ENCODE assay signal across 21 mouse cellular contexts in the genomic region with DNA sequence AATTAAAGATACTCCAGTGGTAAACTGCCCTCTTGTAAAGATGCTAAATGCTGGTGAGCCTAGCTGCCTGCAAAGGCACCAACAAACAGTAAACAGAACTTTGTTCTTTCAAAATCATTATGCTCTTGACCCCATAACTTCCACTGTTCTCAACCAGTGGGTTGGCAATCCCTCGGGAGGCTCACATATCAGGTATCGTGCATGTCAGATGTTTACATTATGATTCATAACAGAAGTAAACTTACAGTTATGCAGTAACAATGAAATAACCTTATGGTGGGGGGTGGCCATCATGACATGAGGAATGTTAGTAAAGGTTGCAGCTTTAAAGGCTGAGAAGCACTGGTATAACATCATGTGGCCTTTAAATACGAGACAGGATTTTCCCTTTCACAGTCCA. TPM values are rescaled to one million over a fixed set of nuclear protein-coding genes. Genes with fewer than 3 reads are reported as not detected.
DNase-seq lines count a peak whose midpoint lies in the region; ATAC-seq and TF ChIP-seq lines count a peak whose summit lies in the region.
"Had no signal": no experiment of that assay in that cellular context is flagged by ENCODE, and none has a peak within 500 bp of the region (broad histone marks: within the 10 kb centered on the region; RNA-seq: fewer than 3 reads in every experiment).

No protein-coding gene starts in this region.

- no peaks in the 10 kb centered on the region for H3K79me3 ChIP-seq in C2C12 (ENCODE audit: low read depth)

- no peak overlapping the region for H3K27ac ChIP-seq in stomach, embryonic 15.5 days
- no peak overlapping the region for H3K27ac ChIP-seq in stomach, postnatal 0 days (replicated peaks)
- no peak overlapping the region for H3K27ac ChIP-seq in forebrain, embryonic 15.5 days (replicated peaks)
- H3K27ac ChIP-seq: embryonic facial prominence, embryonic 10.5 days; embryonic facial prominence, embryonic 12.5 days; forebrain, embryonic 13.5 days had no signal

- ATAC-seq in stomach, embryonic 15.5 days (ENCODE audit: insufficient read depth, low FRiP score, low read depth), result peak; percentile 43; the same call in 1 of the 2 replicates
- ATAC-seq in stomach, postnatal 0 days (ENCODE audit: low FRiP score, low TSS enrichment), result no peak
- no peak for ATAC-seq in forebrain, embryonic 15.5 days (replicated peaks)
- ATAC-seq in megakaryocyte-erythroid progenitor cell, adult 5-6 weeks (replicated peaks; ENCODE audit: low FRiP score, low TSS enrichment, poor library complexity, severe bottlenecking), result no peak
- ATAC-seq: activated CD4-positive, CD25-positive, alpha-beta regulatory T cell, adult 4 months; forebrain, embryonic 13.5 days; forebrain, embryonic 16.5 days; Patski had no signal

- H3ac ChIP-seq in C2C12 (ENCODE audit: control insufficient read depth, insufficient read length, low read depth), result peak overlapping the region; percentile 23
- H3ac ChIP-seq in myocyte (ENCODE audit: control insufficient read depth, insufficient read length), result no peak overlapping the region

- TF ChIP-seq EP300 in stomach, postnatal 0 days (optimal IDR thresholded peaks at IDR 0.05), result no peak

- DNase-seq in stomach, postnatal 0 days (ENCODE audit: low spot score), result no peak
- DNase-seq: adrenal gland, adult 8-10 months; adrenal gland, postnatal 14 days; adrenal gland, postnatal 36 days; B cell, adult 2 months; cerebellum, adult 11-12 months; cerebellum, adult 2 months; cerebellum, adult 9-10 months; cerebellum, postnatal 10 days; cerebellum, postnatal 25 days had no signal

- TF ChIP-seq POLR2A in myocyte (IDR thresholded peaks at IDR 0.05; ENCODE audit: insufficient read length, low read depth), result no peak

- H3K36me3 ChIP-seq in stomach, embryonic 15.5 days, result peaks cover 18% of the 10 kb centered on the region
- peaks cover 2% of the 10 kb centered on the region; the same call in 1 of the 2 replicates for H3K36me3 ChIP-seq in stomach, postnatal 0 days (ENCODE audit: control insufficient read depth, insufficient read depth, low read length)
- H3K36me3 ChIP-seq in C2C12 (ENCODE audit: control insufficient read depth, insufficient read depth) (peaks cover 69% of the 10 kb centered on the region), myocyte (ENCODE audit: control insufficient read depth, insufficient read depth) (peaks cover 25% of the 10 kb centered on the region)
- peaks cover 36% of the 10 kb centered on the region for H3K36me3 ChIP-seq in forebrain, embryonic 15.5 days

- H3K4me2 ChIP-seq in stomach, embryonic 15.5 days, result no peak overlapping the region
- H3K4me2 ChIP-seq in stomach, postnatal 0 days (replicated peaks; ENCODE audit: low read depth), result no peak overlapping the region
- H3K4me2 ChIP-seq in myocyte (ENCODE audit: low read depth), result peak overlapping the region; percentile 60
- no peak overlapping the region for H3K4me2 ChIP-seq in forebrain, embryonic 15.5 days (replicated peaks)
- H3K4me2 ChIP-seq: embryonic facial prominence, embryonic 12.5 days; forebrain, embryonic 13.5 days had no signal

- H3K9me3 ChIP-seq in stomach, embryonic 15.5 days, result no peaks in the 10 kb centered on the region
- no peaks in the 10 kb centered on the region for H3K9me3 ChIP-seq in stomach, postnatal 0 days (ENCODE audit: control insufficient read depth, low read length)
- no peaks in the 10 kb centered on the region for H3K9me3 ChIP-seq in forebrain, embryonic 15.5 days
- H3K9me3 ChIP-seq: embryonic facial prominence, embryonic 10.5 days; embryonic facial prominence, embryonic 12.5 days; forebrain, embryonic 13.5 days had no signal

- no peak overlapping the region for H3K4me3 ChIP-seq in stomach, embryonic 15.5 days (replicated peaks)
- H3K4me3 ChIP-seq in stomach, postnatal 0 days (ENCODE audit: low read depth, low read length), result no peak overlapping the region
- H3K4me3 ChIP-seq in C2C12 (ENCODE audit: insufficient read depth, poor library complexity, severe bottlenecking) (no peak overlapping the region), myocyte (no peak overlapping the region)
- no peak overlapping the region for H3K4me3 ChIP-seq in forebrain, embryonic 15.5 days
- H3K4me3 ChIP-seq: embryonic facial prominence, embryonic 10.5 days; embryonic facial prominence, embryonic 12.5 days; forebrain, embryonic 13.5 days had no signal

- no peaks in the 10 kb centered on the region for H3K79me2 ChIP-seq in C2C12 (ENCODE audit: control insufficient read depth, insufficient read depth)
- no peaks in the 10 kb centered on the region for H3K79me2 ChIP-seq in myocyte (ENCODE audit: control insufficient read depth, insufficient read depth)

- WGBS in stomach, embryonic 15.5 days, result 41% methylated on average over 3 of the region's 3 CpGs
- 29% methylated on average over 3 of the region's 3 CpGs for WGBS in stomach, postnatal 0 days
- 91% methylated on average over 3 of the region's 3 CpGs for WGBS in forebrain, embryonic 15.5 days

- no peak for TF ChIP-seq CTCF in stomach, postnatal 0 days (IDR thresholded peaks at IDR 0.05; ENCODE audit: low read depth)
- TF ChIP-seq CTCF in C2C12 (IDR thresholded peaks at IDR 0.05; ENCODE audit: control insufficient read depth, insufficient read depth, insufficient read length), result no peak

- H3K27me3 ChIP-seq in stomach, embryonic 15.5 days (replicated peaks), result no peaks in the 10 kb centered on the region
- H3K27me3 ChIP-seq in stomach, postnatal 0 days (ENCODE audit: control insufficient read depth, insufficient read depth, low read length), result no peaks in the 10 kb centered on the region
- H3K27me3 ChIP-seq in C2C12 (ENCODE audit: control insufficient read depth, insufficient read depth, insufficient read length), result no peaks in the 10 kb centered on the region
- no peaks in the 10 kb centered on the region for H3K27me3 ChIP-seq in myocyte (ENCODE audit: control insufficient read depth, insufficient read depth, insufficient read length)
- H3K27me3 ChIP-seq in forebrain, embryonic 15.5 days, result no peaks in the 10 kb centered on the region
- H3K27me3 ChIP-seq: embryonic facial prominence, embryonic 12.5 days; forebrain, embryonic 13.5 days; Patski had no signal

- H3K9ac ChIP-seq in stomach, embryonic 15.5 days, result no peak overlapping the region
- no peak overlapping the region for H3K9ac ChIP-seq in stomach, postnatal 0 days (ENCODE audit: low read length)
- no peak overlapping the region for H3K9ac ChIP-seq in forebrain, embryonic 15.5 days (replicated peaks)
- H3K9ac ChIP-seq: embryonic facial prominence, embryonic 12.5 days; forebrain, embryonic 13.5 days had no signal

- no peaks in the 10 kb centered on the region for H3K4me1 ChIP-seq in stomach, embryonic 15.5 days
- H3K4me1 ChIP-seq in stomach, postnatal 0 days (replicated peaks; ENCODE audit: control insufficient read depth, insufficient read depth), result no peaks in the 10 kb centered on the region
- no peaks in the 10 kb centered on the region for H3K4me1 ChIP-seq in forebrain, embryonic 15.5 days
- H3K4me1 ChIP-seq: embryonic facial prominence, embryonic 10.5 days; embryonic facial prominence, embryonic 12.5 days; forebrain, embryonic 13.5 days had no signal

TF ChIP-seq in C2C12, 6 proteins besides CTCF, POLR2A, EP300 and RAD21:
- TF ChIP-seq CEBPB (IDR thresholded peaks at IDR 0.05; ENCODE audit: low read depth) (peak; percentile 7), MYOG (IDR thresholded peaks at IDR 0.05; ENCODE audit: control insufficient read depth, extremely low read depth, insufficient read length) (no peak), FOSL1 (IDR thresholded peaks at IDR 0.05; ENCODE audit: insufficient read depth, low read length, poor library complexity, severe bottlenecking) (peak; percentile 78), MYOD1 (IDR thresholded peaks at IDR 0.05; ENCODE audit: control insufficient read depth, insufficient read length, low read depth) (peak; percentile 6), MAX (IDR thresholded peaks at IDR 0.05) (peak; percentile 14), USF1 (IDR thresholded peaks at IDR 0.05; ENCODE audit: low read depth) (no peak)

TF ChIP-seq in myocyte, 11 proteins besides CTCF, POLR2A, EP300 and RAD21:
- no peak for TF ChIP-seq CEBPB (IDR thresholded peaks at IDR 0.05; ENCODE audit: insufficient read depth, poor library complexity, severe bottlenecking)

RNA-seq across cellular contexts. Expression of a gene that starts 43.7 kb away (rescaled TPM):
- polyA plus RNA-seq in stomach, embryonic 15.5 days (2015; fragmentation: Nextera tagmentation; extraction: Ambion mirVana), result 4.7 and 5.9 TPM in 2 replicates
- polyA plus RNA-seq in stomach, postnatal 0 days (2015; fragmentation: Nextera tagmentation; extraction: Ambion mirVana), result 1.4 TPM in 2 replicates
- polyA plus RNA-seq in C2C12 (2012; fragmentation: generic; extraction: Trizol), result 7.9 TPM
- 3.2 TPM for polyA plus RNA-seq in myocyte (2012; fragmentation: generic; extraction: Trizol)
- polyA plus RNA-seq in forebrain, embryonic 15.5 days (2015; fragmentation: Nextera tagmentation; extraction: Ambion mirVana), result 0.92 and 1.1 TPM in 2 replicates
- 52.0 and 57.5 TPM in 2 replicates for total RNA-seq in megakaryocyte-erythroid progenitor cell, adult 5-6 weeks (2014; fragmentation: Nextera tagmentation)
- 55.2 and 63.8 TPM in 2 replicates for total RNA-seq in megakaryocyte-erythroid progenitor cell, adult 5-6 weeks (2017)
